Mouse (Mus musculus): ENCODE results near the gene Zfp512b.

GRCm38 (mm10) chr2:181618761-181619495 is 26.3 kb upstream of the Zfp512b start:
- no peak for TF ChIP-seq CTCF (IDR thresholded peaks at IDR 0.05; ENCODE audit: extremely low read depth, insufficient read length, insufficient replicate concordance, low read depth, low read length)
- TF ChIP-seq POLR2A (IDR thresholded peaks at IDR 0.05; ENCODE audit: low read depth, low read length), result no peak
